Mouse (Mus musculus) urinary bladder, postnatal 0 days (tissue): ENCODE data around the gene Neurod1. TPM values are rescaled to one million over a fixed set of nuclear protein-coding genes. Genes with fewer than 3 reads are reported as not detected.

Source experiments
- polyA plus RNA-seq: library from polyadenylated mRNA; unstranded; fragments of >200 nt; fragmentation: Nextera tagmentation; extraction: Ambion mirVana; gene quantifications from 2 replicates; pipeline ENCODE4 v1.2.1, GENCODE M21; 2015

Neurod1 gene
- polyA plus RNA-seq = not detected in 2 replicates

DNA sequence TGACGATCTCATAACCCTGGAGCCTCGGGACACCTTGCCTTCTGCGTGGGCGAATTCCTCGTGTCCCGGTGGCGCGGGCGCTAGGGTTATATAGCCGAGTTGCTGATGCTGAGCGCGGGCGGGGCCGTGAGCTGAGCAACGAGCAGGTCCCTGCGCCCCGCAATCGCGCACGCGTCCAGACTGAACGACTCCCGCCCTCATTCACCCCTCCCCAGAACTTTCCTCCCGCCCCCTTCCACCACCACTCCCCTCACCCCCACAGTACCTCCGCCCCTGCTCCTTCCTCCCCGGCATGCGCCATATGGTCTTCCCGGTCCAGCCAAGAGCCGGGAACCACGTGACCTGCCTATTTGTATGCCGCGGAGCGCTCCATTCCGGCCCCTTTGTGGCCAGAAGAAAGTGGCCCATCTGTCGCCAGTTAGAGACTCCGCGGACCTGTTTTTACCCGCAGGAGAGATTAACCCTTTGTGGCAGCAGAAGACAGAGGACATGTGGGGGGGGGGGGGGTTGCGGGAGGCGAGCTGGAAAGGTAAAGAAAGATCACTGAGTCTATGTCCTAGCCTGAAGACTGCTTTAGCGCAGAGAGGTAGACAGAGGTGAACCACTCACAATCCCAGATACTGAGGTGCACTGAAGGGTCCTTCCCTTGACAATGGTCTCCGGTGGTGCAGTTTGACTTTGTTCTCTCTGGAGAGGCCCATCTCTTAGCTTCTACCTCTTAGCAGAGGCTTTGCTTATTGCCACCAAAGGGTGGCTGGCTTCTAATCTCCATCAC lies at the start of gene Neurod1, which contains the start of gene Cerkl:
Gene Neurod1, minus strand, starts transcription at position 177 of the 775 bp plus-strand sequence.
Gene Cerkl, minus strand, starts transcription at position 211 of the 775 bp plus-strand sequence.

Other genes with a start within 250 kb of the Neurod1 start
- gene Itga4, start 201.3 kb downstream of the Neurod1 start, polyA plus RNA-seq = 4.1 and 4.2 TPM in 2 replicates
- gene Cerkl, start within 50 bp of the Neurod1 start, polyA plus RNA-seq = 0.61 and 1.6 TPM in 2 replicates
- gene Itprid2, start 178.6 kb upstream of the Neurod1 start, polyA plus RNA-seq = 9.2 and 9.9 TPM in 2 replicates